Mouse (Mus musculus): ENCODE measurements at regions not wholly inside any gene's neighbourhood (a gene's known extent, or its start where the extent isn't known, plus 50 kb on each side); places are given as distances from the start of the nearest gene placed in this dataset.

- Histone ChIP-seq H3K4me1 (replicated peaks; ENCODE audit: control insufficient read depth, insufficient read depth, low read length) (no peaks in the 10 kb centered on the region), H3K27me3 (ENCODE audit: control insufficient read depth, insufficient read depth, low read depth, low read length) (no peaks in the 10 kb centered on the region), H3K36me3 (ENCODE audit: control insufficient read depth, insufficient read depth, low read length) (no peaks in the 10 kb centered on the region), H3K4me2 (ENCODE audit: low read depth, low read length) (no peak overlapping the region), H3K4me3 (ENCODE audit: low read length) (no peak overlapping the region), H3K9ac (ENCODE audit: low read length) (no peak overlapping the region), H3K27ac (ENCODE audit: low read length) (no peak overlapping the region), H3K9me3 (ENCODE audit: control insufficient read depth, low read length) (no peaks in the 10 kb centered on the region)
- ATAC-seq (ENCODE audit: low read depth): no peak
- 60% methylated on average over 8 of the region's 8 CpGs for WGBS
Measured at GRCm38 (mm10) chr15:7669631-7670030, 141.0 kb upstream of the Gdnf start.

- 65% methylated on average over 1 of the region's 1 CpGs for WGBS
- Histone ChIP-seq H3K36me3 (ENCODE audit: control insufficient read depth, insufficient read depth, low read length) (no peaks in the 10 kb centered on the region), H3K4me1 (replicated peaks; ENCODE audit: control insufficient read depth, insufficient read depth, low read length) (no peaks in the 10 kb centered on the region), H3K4me3 (ENCODE audit: low read length) (no peak overlapping the region), H3K9ac (ENCODE audit: low read length) (no peak overlapping the region), H3K27me3 (ENCODE audit: control insufficient read depth, insufficient read depth, low read depth, low read length) (no peaks in the 10 kb centered on the region), H3K27ac (ENCODE audit: low read length) (no peak overlapping the region), H3K9me3 (ENCODE audit: control insufficient read depth, low read length) (no peaks in the 10 kb centered on the region), H3K4me2 (ENCODE audit: low read depth, low read length) (no peak overlapping the region)
- ATAC-seq (ENCODE audit: low read depth): no peak
Measured at GRCm38 (mm10) chr15:7676970-7677369, 133.7 kb upstream of the Gdnf start.

GRCm38 (mm10) chr15:7678711-7679110 lies 131.9 kb upstream of the Gdnf start:
- H3K9me3 ChIP-seq (ENCODE audit: control insufficient read depth, low read length): no peaks in the 10 kb centered on the region
- ATAC-seq (ENCODE audit: low read depth): no peak
- no peaks in the 10 kb centered on the region for H3K36me3 ChIP-seq (ENCODE audit: control insufficient read depth, insufficient read depth, low read length)
- H3K9ac ChIP-seq (ENCODE audit: low read length): no peak overlapping the region
- H3K27ac ChIP-seq (ENCODE audit: low read length): no peak overlapping the region
- no peak overlapping the region for H3K4me3 ChIP-seq (ENCODE audit: low read length)
- H3K4me1 ChIP-seq (replicated peaks; ENCODE audit: control insufficient read depth, insufficient read depth, low read length): no peaks in the 10 kb centered on the region
- H3K27me3 ChIP-seq (ENCODE audit: control insufficient read depth, insufficient read depth, low read depth, low read length): no peaks in the 10 kb centered on the region
- H3K4me2 ChIP-seq (ENCODE audit: low read depth, low read length): no peak overlapping the region
- WGBS: 90% methylated on average over 8 of the region's 8 CpGs

- H3K27ac ChIP-seq (ENCODE audit: low read length): no peak overlapping the region
- H3K36me3 ChIP-seq (ENCODE audit: control insufficient read depth, insufficient read depth, low read length): no peaks in the 10 kb centered on the region
- H3K4me3 ChIP-seq (ENCODE audit: low read length): no peak overlapping the region
- WGBS: 32% methylated on average over 4 of the region's 4 CpGs
- no peaks in the 10 kb centered on the region for H3K27me3 ChIP-seq (ENCODE audit: control insufficient read depth, insufficient read depth, low read depth, low read length)
- H3K9ac ChIP-seq (ENCODE audit: low read length): no peak overlapping the region
- no peaks in the 10 kb centered on the region for H3K9me3 ChIP-seq (ENCODE audit: control insufficient read depth, low read length)
- H3K4me1 ChIP-seq (replicated peaks; ENCODE audit: control insufficient read depth, insufficient read depth, low read length): no peaks in the 10 kb centered on the region
- H3K4me2 ChIP-seq (ENCODE audit: low read depth, low read length): no peak overlapping the region
- ATAC-seq (ENCODE audit: low read depth): no peak
Measured at GRCm38 (mm10) chr15:7681011-7681410, 129.6 kb upstream of the Gdnf start.

GRCm38 (mm10) chr15:7683235-7683974 lies 127.2 kb upstream of the Gdnf start:
- H3K9me3 ChIP-seq (ENCODE audit: control insufficient read depth, low read length): no peaks in the 10 kb centered on the region
- no peak overlapping the region for H3K4me2 ChIP-seq (ENCODE audit: low read depth, low read length)
- H3K4me3 ChIP-seq (ENCODE audit: low read length): no peak overlapping the region
- no peak overlapping the region for H3K9ac ChIP-seq (ENCODE audit: low read length)
- H3K27ac ChIP-seq (ENCODE audit: low read length): no peak overlapping the region
- WGBS: 38% methylated on average over 8 of the region's 8 CpGs
- H3K27me3 ChIP-seq (ENCODE audit: control insufficient read depth, insufficient read depth, low read depth, low read length): no peaks in the 10 kb centered on the region
- H3K4me1 ChIP-seq (replicated peaks; ENCODE audit: control insufficient read depth, insufficient read depth, low read length): no peaks in the 10 kb centered on the region
- H3K36me3 ChIP-seq (ENCODE audit: control insufficient read depth, insufficient read depth, low read length): no peaks in the 10 kb centered on the region
- ATAC-seq (ENCODE audit: low read depth): no peak

- Histone ChIP-seq H3K4me3 (ENCODE audit: low read length) (no peak overlapping the region), H3K27ac (ENCODE audit: low read length) (no peak overlapping the region), H3K27me3 (ENCODE audit: control insufficient read depth, insufficient read depth, low read depth, low read length) (no peaks in the 10 kb centered on the region), H3K9me3 (ENCODE audit: control insufficient read depth, low read length) (no peaks in the 10 kb centered on the region), H3K36me3 (ENCODE audit: control insufficient read depth, insufficient read depth, low read length) (no peaks in the 10 kb centered on the region), H3K4me1 (replicated peaks; ENCODE audit: control insufficient read depth, insufficient read depth, low read length) (no peaks in the 10 kb centered on the region), H3K4me2 (ENCODE audit: low read depth, low read length) (no peak overlapping the region), H3K9ac (ENCODE audit: low read length) (no peak overlapping the region)
- 79% methylated on average over 1 of the region's 1 CpGs for WGBS
- ATAC-seq (ENCODE audit: low read depth): no peak
Measured at GRCm38 (mm10) chr15:7691251-7691650, 119.4 kb upstream of the Gdnf start.

GRCm38 (mm10) chr15:7692096-7692495 lies 118.5 kb upstream of the Gdnf start:
- Histone ChIP-seq H3K4me1 (replicated peaks; ENCODE audit: control insufficient read depth, insufficient read depth, low read length) (no peaks in the 10 kb centered on the region), H3K27ac (ENCODE audit: low read length) (no peak overlapping the region), H3K9me3 (ENCODE audit: control insufficient read depth, low read length) (no peaks in the 10 kb centered on the region), H3K27me3 (ENCODE audit: control insufficient read depth, insufficient read depth, low read depth, low read length) (no peaks in the 10 kb centered on the region), H3K9ac (ENCODE audit: low read length) (no peak overlapping the region), H3K36me3 (ENCODE audit: control insufficient read depth, insufficient read depth, low read length) (no peaks in the 10 kb centered on the region), H3K4me2 (ENCODE audit: low read depth, low read length) (no peak overlapping the region), H3K4me3 (ENCODE audit: low read length) (no peak overlapping the region)
- ATAC-seq (ENCODE audit: low read depth): no peak
- WGBS: 50% methylated on average over 3 of the region's 3 CpGs

- WGBS: 77% methylated on average over 5 of the region's 5 CpGs
- Histone ChIP-seq H3K27me3 (ENCODE audit: control insufficient read depth, insufficient read depth, low read depth, low read length) (no peaks in the 10 kb centered on the region), H3K4me1 (replicated peaks; ENCODE audit: control insufficient read depth, insufficient read depth, low read length) (no peaks in the 10 kb centered on the region), H3K4me3 (ENCODE audit: low read length) (no peak overlapping the region), H3K9ac (ENCODE audit: low read length) (no peak overlapping the region), H3K4me2 (ENCODE audit: low read depth, low read length) (no peak overlapping the region), H3K27ac (ENCODE audit: low read length) (no peak overlapping the region), H3K36me3 (ENCODE audit: control insufficient read depth, insufficient read depth, low read length) (no peaks in the 10 kb centered on the region), H3K9me3 (ENCODE audit: control insufficient read depth, low read length) (no peaks in the 10 kb centered on the region)
- ATAC-seq (ENCODE audit: low read depth): no peak
Measured at GRCm38 (mm10) chr15:7694037-7694436, 116.6 kb upstream of the Gdnf start.

GRCm38 (mm10) chr15:7697724-7698123 lies 112.9 kb upstream of the Gdnf start:
- 55% methylated on average over 3 of the region's 3 CpGs for WGBS
- Histone ChIP-seq H3K9me3 (ENCODE audit: control insufficient read depth, low read length) (no peaks in the 10 kb centered on the region), H3K4me2 (ENCODE audit: low read depth, low read length) (no peak overlapping the region), H3K36me3 (ENCODE audit: control insufficient read depth, insufficient read depth, low read length) (no peaks in the 10 kb centered on the region), H3K27me3 (ENCODE audit: control insufficient read depth, insufficient read depth, low read depth, low read length) (no peaks in the 10 kb centered on the region), H3K9ac (ENCODE audit: low read length) (no peak overlapping the region), H3K27ac (ENCODE audit: low read length) (no peak overlapping the region), H3K4me1 (replicated peaks; ENCODE audit: control insufficient read depth, insufficient read depth, low read length) (no peaks in the 10 kb centered on the region), H3K4me3 (ENCODE audit: low read length) (no peak overlapping the region)
- ATAC-seq (ENCODE audit: low read depth): no peak

- ATAC-seq (ENCODE audit: low read depth): no peak
- H3K27ac ChIP-seq (ENCODE audit: low read length): no peak overlapping the region
- WGBS: 75% methylated on average over 5 of the region's 5 CpGs
- H3K36me3 ChIP-seq (ENCODE audit: control insufficient read depth, insufficient read depth, low read length): no peaks in the 10 kb centered on the region
- H3K9ac ChIP-seq (ENCODE audit: low read length): no peak overlapping the region
- H3K4me1 ChIP-seq (replicated peaks; ENCODE audit: control insufficient read depth, insufficient read depth, low read length): no peaks in the 10 kb centered on the region
- H3K4me3 ChIP-seq (ENCODE audit: low read length): no peak overlapping the region
- no peaks in the 10 kb centered on the region for H3K27me3 ChIP-seq (ENCODE audit: control insufficient read depth, insufficient read depth, low read depth, low read length)
- H3K4me2 ChIP-seq (ENCODE audit: low read depth, low read length): no peak overlapping the region
- no peaks in the 10 kb centered on the region for H3K9me3 ChIP-seq (ENCODE audit: control insufficient read depth, low read length)
Measured at GRCm38 (mm10) chr15:7708836-7709235, 101.8 kb upstream of the Gdnf start.
